Mouse (Mus musculus) liver, embryonic 15.5 days (tissue): Measurements from ENCODE around the gene Hyal2. TPM values are rescaled to one million over a fixed set of nuclear protein-coding genes. Genes with fewer than 3 reads are reported as not detected.

Experiments
- ATAC-seq: fragments of 200-750 bp; cut with Nextera tagmentation; 2 replicates; pipeline ENCODE4 v1.8.0; 2017; ENCODE audit warnings: moderate number of reproducible peaks, mild to moderate bottlenecking, moderate library complexity; ENCODE audit not compliant: insufficient read depth
- H3K27ac ChIP-seq: fragments of 300-500 bp; sonication (generic); replicated peaks from 2 replicates; pipeline ENCODE4 v1.5.1; 2015; ENCODE audit warnings: mild to moderate bottlenecking, inconsistent platforms
- H3K27me3 ChIP-seq: fragments of 300-500 bp; sonication (generic); 2 replicates; pipeline ENCODE4 v1.6.1; 2015; ENCODE audit warnings: mild to moderate bottlenecking, inconsistent platforms
- H3K36me3 ChIP-seq: fragments of 300-500 bp; sonication (generic); replicated peaks from 2 replicates; pipeline ENCODE4 v1.6.1; 2015; ENCODE audit warnings: moderate library complexity, mild to moderate bottlenecking, inconsistent platforms
- H3K4me1 ChIP-seq: fragments of 300-500 bp; sonication (generic); replicated peaks from 2 replicates; pipeline ENCODE4 v1.6.1; 2015; ENCODE audit warnings: inconsistent platforms
- H3K4me2 ChIP-seq: fragments of 300-500 bp; sonication (generic); 2 replicates; pipeline ENCODE4 v1.6.1; 2015; ENCODE audit warnings: moderate library complexity, mild to moderate bottlenecking, inconsistent platforms
- H3K4me3 ChIP-seq: fragments of 300-500 bp; sonication (generic); replicated peaks from 2 replicates; pipeline ENCODE4 v1.5.1; 2015; ENCODE audit warnings: mild to moderate bottlenecking, inconsistent platforms
- H3K9ac ChIP-seq: fragments of 300-500 bp; sonication (generic); 2 replicates; pipeline ENCODE4 v1.6.1; 2015; ENCODE audit warnings: moderate library complexity, mild to moderate bottlenecking, inconsistent platforms
- H3K9me3 ChIP-seq: fragments of 300-500 bp; sonication (generic); replicated peaks from 2 replicates; pipeline ENCODE4 v1.6.1; 2016; ENCODE audit warnings: inconsistent platforms
- WGBS: fragments of 180-500 bp; shearing (Covaris S2); methylation state at CpG from one replicate; pipeline ENCODE4 v1.1.7; 2015; ENCODE audit warnings: mixed read lengths; ENCODE audit not compliant: insufficient replicate concordance; 5-methylcytosine and 5-hydroxymethylcytosine counted together
- polyA plus RNA-seq: library from polyadenylated mRNA; unstranded; fragments of >200 nt; fragmentation: Nextera tagmentation; extraction: Ambion mirVana; gene quantifications from 2 replicates; pipeline ENCODE4 v1.2.1, GENCODE M21; 2015

The Hyal2 gene
- polyA plus RNA-seq, 1 experiment from 2014 or later, result 48.8 TPM

GRCm38 (mm10) chr9:107539940-107540339 lies 27.8 kb upstream of the Hyal2 start:
- no peak for ATAC-seq
- Histone ChIP-seq H3K4me2 (no peak overlapping the region), H3K4me3 (no peak overlapping the region), H3K9me3 (no peaks in the 10 kb centered on the region), H3K9ac (no peak overlapping the region), H3K27ac (no peak overlapping the region), H3K4me1 (peaks cover 55% of the 10 kb centered on the region), H3K27me3 (no peaks in the 10 kb centered on the region), H3K36me3 (peaks cover 52% of the 10 kb centered on the region)
- 94% methylated on average over 8 of the region's 8 CpGs for WGBS

- Histone ChIP-seq H3K4me1 (peaks cover 53% of the 10 kb centered on the region), H3K9ac (no peak overlapping the region), H3K36me3 (peaks cover 56% of the 10 kb centered on the region), H3K27ac (no peak overlapping the region), H3K4me3 (no peak overlapping the region), H3K27me3 (no peaks in the 10 kb centered on the region), H3K9me3 (no peaks in the 10 kb centered on the region), H3K4me2 (no peak overlapping the region)
- ATAC-seq, result no peak
- WGBS, result 57% methylated on average over 4 of the region's 4 CpGs
Measured at GRCm38 (mm10) chr9:107540420-107540819, 27.3 kb upstream of the Hyal2 start.

DNA sequence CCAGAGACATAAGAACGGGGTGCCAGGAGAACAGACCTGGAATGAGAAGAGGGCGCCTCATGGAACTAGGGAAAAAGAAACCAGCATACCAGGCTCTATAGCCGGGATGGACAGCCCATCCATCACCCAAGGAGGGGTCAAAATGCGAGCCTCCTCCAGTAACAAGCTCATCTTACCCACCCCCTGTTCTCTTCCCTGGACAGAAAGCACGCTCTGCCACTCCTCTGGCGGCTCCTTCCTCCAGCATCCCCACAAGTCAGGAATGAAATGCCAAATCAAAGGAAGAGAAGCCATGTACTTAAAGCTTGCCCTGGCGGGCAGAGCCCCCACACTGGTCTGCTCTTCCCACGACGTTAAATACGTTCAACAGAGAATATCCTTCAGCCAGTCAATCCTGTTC lies 26.7 kb upstream of the Hyal2 start:
- ATAC-seq, result no peak
- Histone ChIP-seq H3K4me3 (peak overlapping the region; percentile 81), H3K27ac (peak overlapping the region; percentile 29; the same call in 1 of the 2 replicates), H3K4me1 (peaks cover 51% of the 10 kb centered on the region), H3K4me2 (peak overlapping the region; percentile 93), H3K27me3 (no peaks in the 10 kb centered on the region), H3K9ac (peak overlapping the region; percentile 65; the same call in 1 of the 2 replicates), H3K36me3 (peaks cover 56% of the 10 kb centered on the region), H3K9me3 (no peaks in the 10 kb centered on the region)
- 42% methylated on average over 10 of the region's 10 CpGs for WGBS

DNA sequence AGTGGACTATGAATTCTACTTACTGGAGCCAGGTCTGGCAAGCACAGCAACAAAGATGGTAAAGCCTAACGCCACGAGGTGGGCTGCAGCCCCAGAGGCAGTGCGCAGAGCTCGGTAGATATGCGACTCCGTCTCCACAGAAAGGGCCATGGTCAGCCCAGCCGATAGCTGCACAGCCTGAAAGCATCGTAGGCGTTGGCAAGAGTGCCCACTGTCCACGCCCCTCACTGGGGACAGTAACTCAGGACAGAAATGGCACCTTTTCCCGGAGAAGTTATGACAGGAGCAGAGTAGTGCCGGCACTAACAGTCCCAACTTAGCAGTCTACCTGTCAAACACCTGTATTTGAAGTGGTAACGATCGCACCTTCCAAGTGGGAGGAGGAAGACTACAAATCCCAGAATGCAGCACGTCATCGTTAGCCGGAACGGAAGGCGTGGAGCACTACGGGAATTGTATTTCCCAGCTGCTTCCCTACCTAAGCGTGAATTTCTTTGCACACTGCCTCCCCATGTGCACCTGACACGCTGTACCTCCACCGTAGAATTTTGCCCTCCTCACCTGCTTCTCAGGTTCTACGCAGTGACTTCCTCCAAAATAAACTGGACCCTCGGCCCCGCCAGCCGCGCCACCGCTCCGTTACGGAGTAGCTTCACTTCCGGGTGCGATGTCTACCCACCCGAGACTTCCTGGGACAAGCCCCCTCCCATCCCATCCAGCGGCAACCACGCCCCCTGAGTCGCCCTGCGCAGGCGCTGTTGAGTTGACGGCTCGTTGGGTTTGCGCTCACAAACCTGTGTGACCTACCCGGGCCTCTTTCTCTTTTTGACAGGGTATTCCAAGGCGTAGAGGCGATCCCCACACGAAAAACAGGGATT lies 26.0 kb upstream of the Hyal2 start, which contains the start of the genes Cyb561d2 and Nprl2:
Gene Cyb561d2, minus strand, starts transcription at position 720 of the 878 bp plus-strand sequence.
Gene Nprl2, plus strand, starts transcription at position 753 of the 878 bp plus-strand sequence.
- Histone ChIP-seq H3K27ac (peak within 1 kb of the TSS; percentile 86), H3K9ac (peak within 1 kb of the TSS; percentile 65), H3K27me3 (no peaks in the 10 kb centered on the region), H3K4me2 (peak within 1 kb of the TSS; percentile 93), H3K36me3 (peaks cover 53% of the 10 kb centered on the region), H3K4me1 (peaks cover 51% of the 10 kb centered on the region), H3K4me3 (peak within 1 kb of the TSS; percentile 81), H3K9me3 (no peaks in the 10 kb centered on the region)
- ATAC-seq, result peak; percentile 79
- WGBS, result under 1% methylated on average over 46 of the region's 46 CpGs

GRCm38 (mm10) chr9:107542352-107542686 lies 25.4 kb upstream of the Hyal2 start:
- peak; percentile 14; the same call in 1 of the 2 replicates for ATAC-seq
- Histone ChIP-seq H3K36me3 (peaks cover 47% of the 10 kb centered on the region), H3K4me2 (peak overlapping the region; percentile 93), H3K27me3 (no peaks in the 10 kb centered on the region; the same call in 1 of the 2 replicates), H3K27ac (peak overlapping the region; percentile 86), H3K9ac (peak overlapping the region; percentile 65), H3K4me3 (peak overlapping the region; percentile 81), H3K4me1 (peaks cover 51% of the 10 kb centered on the region), H3K9me3 (no peaks in the 10 kb centered on the region)
- WGBS, result under 1% methylated on average over 11 of the region's 11 CpGs

GRCm38 (mm10) chr9:107542721-107543120 lies 25.0 kb upstream of the Hyal2 start:
- H3K4me2 ChIP-seq, result peak overlapping the region; percentile 93
- peaks cover 51% of the 10 kb centered on the region for H3K4me1 ChIP-seq
- H3K36me3 ChIP-seq, result peaks cover 43% of the 10 kb centered on the region
- peak overlapping the region; percentile 86; the same call in 1 of the 2 replicates for H3K27ac ChIP-seq
- no peaks in the 10 kb centered on the region for H3K9me3 ChIP-seq
- H3K4me3 ChIP-seq, result peak overlapping the region; percentile 81
- no peaks in the 10 kb centered on the region; the same call in 1 of the 2 replicates for H3K27me3 ChIP-seq
- WGBS, result 48% methylated on average over 8 of the region's 8 CpGs
- peak overlapping the region; percentile 65 for H3K9ac ChIP-seq
- ATAC-seq, result no peak

DNA sequence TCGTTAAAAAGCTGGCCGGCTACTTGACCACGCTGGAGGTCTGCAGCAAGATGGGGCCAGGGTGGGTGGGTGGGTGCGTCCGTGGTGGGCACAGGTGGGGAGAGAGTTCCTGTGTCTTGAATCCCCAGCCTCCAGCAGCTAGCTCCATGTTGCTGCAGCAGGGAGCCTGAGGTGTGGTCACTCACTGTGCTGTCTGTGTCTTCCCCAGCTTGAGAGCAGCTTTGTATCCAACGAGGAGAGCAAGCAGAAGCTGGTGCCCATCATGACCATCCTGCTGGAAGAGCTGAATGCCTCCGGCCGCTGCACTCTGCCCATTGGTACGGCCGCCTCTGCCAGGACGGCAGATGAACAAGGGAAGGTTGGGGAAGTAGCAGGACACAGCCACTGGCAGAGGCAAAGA lies 24.4 kb upstream of the Hyal2 start:
- Histone ChIP-seq H3K4me2 (peak overlapping the region; percentile 93; the same call in 1 of the 2 replicates), H3K4me1 (peaks cover 55% of the 10 kb centered on the region), H3K4me3 (no peak overlapping the region), H3K27me3 (peaks cover 1% of the 10 kb centered on the region; the same call in 1 of the 2 replicates), H3K36me3 (peaks cover 37% of the 10 kb centered on the region), H3K27ac (no peak overlapping the region), H3K9ac (no peak overlapping the region), H3K9me3 (no peaks in the 10 kb centered on the region)
- WGBS, result 80% methylated on average over 11 of the region's 11 CpGs
- ATAC-seq, result no peak

GRCm38 (mm10) chr9:107544196-107544700 lies 23.5 kb upstream of the Hyal2 start:
- Histone ChIP-seq H3K9me3 (no peaks in the 10 kb centered on the region), H3K4me1 (peaks cover 55% of the 10 kb centered on the region), H3K36me3 (peaks cover 28% of the 10 kb centered on the region), H3K27me3 (peaks cover 11% of the 10 kb centered on the region; the same call in 1 of the 2 replicates), H3K9ac (no peak overlapping the region), H3K4me2 (no peak overlapping the region), H3K4me3 (no peak overlapping the region), H3K27ac (no peak overlapping the region)
- 86% methylated on average over 17 of the region's 17 CpGs for WGBS
- no peak for ATAC-seq

DNA sequence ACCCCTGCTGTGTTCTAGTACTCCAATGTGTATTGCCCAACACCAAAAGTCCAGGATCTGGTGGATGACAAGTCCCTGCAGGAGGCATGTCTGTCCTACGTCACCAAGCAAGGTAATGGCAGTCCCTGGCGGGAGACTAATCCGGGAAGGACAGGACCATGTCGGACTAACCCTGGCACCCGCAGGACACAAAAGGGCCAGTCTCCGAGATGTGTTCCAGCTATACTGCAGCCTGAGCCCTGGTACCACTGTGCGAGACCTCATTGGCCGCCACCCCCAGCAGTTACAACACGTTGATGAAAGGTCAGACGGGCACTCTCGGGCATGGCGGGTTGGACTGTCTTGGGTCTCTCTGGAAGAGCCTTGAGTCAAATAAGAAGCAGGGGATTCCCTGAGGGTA lies 23.0 kb upstream of the Hyal2 start:
- H3K4me2 ChIP-seq, result no peak overlapping the region
- peaks cover 23% of the 10 kb centered on the region for H3K36me3 ChIP-seq

GRCm38 (mm10) chr9:107545199-107545598 lies 22.5 kb upstream of the Hyal2 start:
- 78% methylated on average over 10 of the region's 10 CpGs for WGBS
- H3K9me3 ChIP-seq, result no peaks in the 10 kb centered on the region
- peaks cover 18% of the 10 kb centered on the region for H3K36me3 ChIP-seq
- peaks cover 20% of the 10 kb centered on the region for H3K27me3 ChIP-seq
- no peak overlapping the region for H3K4me2 ChIP-seq
- H3K9ac ChIP-seq, result no peak overlapping the region
- H3K4me1 ChIP-seq, result peaks cover 56% of the 10 kb centered on the region
- ATAC-seq, result no peak
- no peak overlapping the region for H3K4me3 ChIP-seq
- no peak overlapping the region for H3K27ac ChIP-seq

More for the DNA sequence above, 23.0 kb upstream of the Hyal2 start:
- H3K27me3 ChIP-seq, result peaks cover 16% of the 10 kb centered on the region
- 89% methylated on average over 12 of the region's 12 CpGs for WGBS
- no peaks in the 10 kb centered on the region for H3K9me3 ChIP-seq
- no peak overlapping the region for H3K9ac ChIP-seq
- H3K4me1 ChIP-seq, result peaks cover 55% of the 10 kb centered on the region
- no peak overlapping the region for H3K4me3 ChIP-seq
- H3K27ac ChIP-seq, result no peak overlapping the region
- ATAC-seq, result no peak

DNA sequence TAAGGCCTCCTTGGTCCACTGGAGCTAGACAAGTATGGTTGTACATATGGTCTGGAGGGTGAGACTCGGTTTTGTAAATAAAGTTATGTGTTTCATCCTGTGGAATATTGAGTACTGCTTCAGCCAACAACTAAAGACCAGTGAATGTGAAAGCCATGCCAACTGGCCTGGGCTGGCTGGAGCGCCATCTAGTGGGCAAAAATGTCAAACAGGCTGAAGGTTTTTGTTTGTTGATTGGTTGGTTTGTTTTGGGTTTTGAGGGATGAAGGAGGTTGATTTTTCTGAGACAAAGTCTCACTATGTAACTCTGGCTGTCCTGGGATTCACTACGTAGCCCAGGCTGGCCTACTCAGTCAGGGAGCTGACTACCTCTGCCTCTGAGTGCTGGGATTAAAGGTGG lies 22.1 kb upstream of the Hyal2 start:
- Histone ChIP-seq H3K27me3 (peaks cover 24% of the 10 kb centered on the region), H3K9me3 (no peaks in the 10 kb centered on the region), H3K4me2 (no peak overlapping the region), H3K4me3 (no peak overlapping the region), H3K36me3 (peaks cover 17% of the 10 kb centered on the region), H3K9ac (no peak overlapping the region), H3K4me1 (peaks cover 57% of the 10 kb centered on the region), H3K27ac (peak overlapping the region; percentile 15; the same call in 1 of the 2 replicates)
- 4% methylated on average over 3 of the region's 3 CpGs for WGBS
- ATAC-seq, result no peak
